In the genomic region with DNA sequence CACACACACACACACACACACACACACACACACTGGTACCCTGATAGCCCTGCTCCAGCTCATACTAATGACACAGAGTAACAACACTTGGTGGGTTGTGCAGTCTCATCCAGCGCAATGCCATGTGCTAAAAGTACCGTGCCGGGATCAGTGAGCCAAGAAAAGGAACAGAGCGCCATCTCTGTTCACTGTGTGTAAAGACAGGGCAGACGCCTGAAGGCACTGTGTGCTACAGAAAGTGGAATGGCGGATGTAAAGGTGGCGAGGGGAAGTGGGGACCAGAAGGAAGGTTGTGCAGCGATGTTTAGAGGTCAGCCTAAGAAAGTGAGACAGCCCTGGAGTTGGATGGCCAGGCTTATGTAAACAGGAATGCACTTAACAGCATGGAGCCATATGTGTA, we compare ENCODE assay signal across 19 mouse cellular contexts.
DNase-seq lines count a peak whose midpoint lies in the region; ATAC-seq and TF ChIP-seq lines count a peak whose summit lies in the region.
"Had no signal": no experiment of that assay in that cellular context is flagged by ENCODE, and none has a peak within 500 bp of the region (broad histone marks: within the 10 kb centered on the region; RNA-seq: fewer than 3 reads in every experiment).

No protein-coding gene starts in this region.

- no peak for DNase-seq in lung, postnatal 0 days (ENCODE audit: low spot score)
- DNase-seq in lung, postnatal 10 days, result no peak
- DNase-seq in MEL (ENCODE audit: low read depth, low spot score), result peak; percentile 18
- no peak for DNase-seq in spleen, postnatal 36 days (ENCODE audit: low spot score in 2 of 2)
- DNase-seq in kidney, postnatal 14 days, result no peak
- DNase-seq: adrenal gland, adult 2 months; embryo, embryonic 11 days; gastrocnemius, postnatal 14 days; kidney, postnatal 36 days; lung, postnatal 4 days; midbrain, embryonic 14.5 days had no signal

- TF ChIP-seq CTCF in intestine, postnatal 0 days (IDR thresholded peaks at IDR 0.05; ENCODE audit: low read depth), result peak; percentile 25; the same call in 1 of the 2 replicates
- TF ChIP-seq CTCF in lung, postnatal 0 days (IDR thresholded peaks at IDR 0.05), result peak; percentile 27
- TF ChIP-seq CTCF in MEL (IDR thresholded peaks at IDR 0.05 in 2 of 3, conservative IDR thresholded peaks at IDR 0.05 in 1 of 3; ENCODE audit: control insufficient read depth in 1 of 3, insufficient read depth in 1 of 3, low read depth in 2 of 3, low read length in 3 of 3, poor library complexity in 1 of 3, severe bottlenecking in 1 of 3), result peak in 2 of 3 experiments; percentile 28 to 36; a peak in 3 of 6 replicates
- peak; percentile 47 for TF ChIP-seq CTCF in cortical plate, adult 2 months (IDR thresholded peaks at IDR 0.05; ENCODE audit: extremely low read depth, insufficient read depth, low read length)

- no peaks in the 10 kb centered on the region for H3K36me3 ChIP-seq in intestine, postnatal 0 days (ENCODE audit: control insufficient read depth, insufficient read depth)
- H3K36me3 ChIP-seq in intestine, embryonic 16.5 days (ENCODE audit: control insufficient read depth, insufficient read depth, low read length), result no peaks in the 10 kb centered on the region
- H3K36me3 ChIP-seq in lung, postnatal 0 days (ENCODE audit: insufficient read depth, low read length), result no peaks in the 10 kb centered on the region
- H3K36me3 ChIP-seq in MEL (ENCODE audit: control insufficient read depth in 1 of 2, insufficient read depth in 2 of 2, low read length in 2 of 2), result no peaks in the 10 kb centered on the region
- H3K36me3 ChIP-seq: forebrain, embryonic 15.5 days; heart, embryonic 13.5 days; hindbrain, embryonic 10.5 days; intestine, embryonic 15.5 days; liver, embryonic 12.5 days had no signal

- no peaks in the 10 kb centered on the region for H3K79me2 ChIP-seq in MEL (ENCODE audit: control insufficient read depth, insufficient read depth, low read length, poor library complexity)

- no peak overlapping the region for H3K9ac ChIP-seq in intestine, postnatal 0 days (ENCODE audit: low read depth, low read length)
- H3K9ac ChIP-seq in intestine, embryonic 16.5 days (ENCODE audit: low read depth, low read length), result no peak overlapping the region
- H3K9ac ChIP-seq in lung, postnatal 0 days (replicated peaks; ENCODE audit: low read depth), result no peak overlapping the region
- H3K9ac ChIP-seq in MEL (ENCODE audit: control insufficient read depth, low read depth, low read length, poor library complexity, severe bottlenecking), result no peak overlapping the region
- H3K9ac ChIP-seq: forebrain, embryonic 15.5 days; heart, embryonic 13.5 days; intestine, embryonic 15.5 days; liver, embryonic 12.5 days had no signal

- H3K4me2 ChIP-seq in intestine, postnatal 0 days (replicated peaks; ENCODE audit: low read depth), result no peak overlapping the region
- H3K4me2 ChIP-seq in intestine, embryonic 16.5 days (ENCODE audit: low read depth, low read length), result no peak overlapping the region
- no peak overlapping the region for H3K4me2 ChIP-seq in lung, postnatal 0 days (replicated peaks; ENCODE audit: low read depth, low read length)
- H3K4me2 ChIP-seq: forebrain, embryonic 15.5 days; heart, embryonic 13.5 days; intestine, embryonic 15.5 days; liver, embryonic 12.5 days had no signal

- no peak overlapping the region for H3K4me3 ChIP-seq in intestine, postnatal 0 days (ENCODE audit: low read depth, low read length)
- H3K4me3 ChIP-seq in intestine, embryonic 16.5 days (ENCODE audit: low read length), result no peak overlapping the region
- H3K4me3 ChIP-seq in lung, postnatal 0 days (ENCODE audit: low read depth, low read length), result no peak overlapping the region
- no peak overlapping the region for H3K4me3 ChIP-seq in MEL (ENCODE audit: control insufficient read depth in 1 of 2, insufficient read depth in 1 of 2, low read depth in 2 of 2, low read length in 2 of 2)
- no peak overlapping the region for H3K4me3 ChIP-seq in cortical plate, adult 2 months (ENCODE audit: insufficient read depth, low read length)
- H3K4me3 ChIP-seq: forebrain, embryonic 15.5 days; heart, embryonic 13.5 days; hindbrain, embryonic 10.5 days; intestine, embryonic 15.5 days; liver, embryonic 12.5 days had no signal

- TF ChIP-seq EP300 in lung, postnatal 0 days (IDR thresholded peaks at IDR 0.05), result no peak
- TF ChIP-seq EP300 in MEL (IDR thresholded peaks at IDR 0.05; ENCODE audit: low read depth in 1 of 2, low read length in 2 of 2), result no peak

- no peaks in the 10 kb centered on the region for H3K9me3 ChIP-seq in intestine, postnatal 0 days (ENCODE audit: control insufficient read depth)
- H3K9me3 ChIP-seq in intestine, embryonic 16.5 days (ENCODE audit: control insufficient read depth, low read length), result no peaks in the 10 kb centered on the region
- no peaks in the 10 kb centered on the region for H3K9me3 ChIP-seq in lung, postnatal 0 days (ENCODE audit: low read length)
- no peaks in the 10 kb centered on the region for H3K9me3 ChIP-seq in MEL (replicated peaks; ENCODE audit: insufficient read depth, low read length)
- H3K9me3 ChIP-seq: forebrain, embryonic 15.5 days; heart, embryonic 13.5 days; hindbrain, embryonic 10.5 days; intestine, embryonic 15.5 days; liver, embryonic 12.5 days had no signal

- WGBS in intestine, postnatal 0 days, result 84% methylated on average over 8 of the region's 8 CpGs
- WGBS in intestine, embryonic 16.5 days, result 76% methylated on average over 8 of the region's 8 CpGs
- 81% methylated on average over 8 of the region's 8 CpGs for WGBS in lung, postnatal 0 days

- no peak for TF ChIP-seq POLR2A in MEL (IDR thresholded peaks at IDR 0.05; ENCODE audit: control insufficient read depth in 1 of 2, insufficient read depth in 1 of 2, low read depth in 1 of 2, low read length in 2 of 2, poor library complexity in 1 of 2)
- no peak for TF ChIP-seq POLR2A in cortical plate, adult 2 months (IDR thresholded peaks at IDR 0.05; ENCODE audit: extremely low read depth, insufficient read depth, low read length)

- no peak overlapping the region for H3K27ac ChIP-seq in intestine, postnatal 0 days (ENCODE audit: low read depth, low read length)
- no peak overlapping the region for H3K27ac ChIP-seq in intestine, embryonic 16.5 days (ENCODE audit: low read length)
- no peak overlapping the region for H3K27ac ChIP-seq in lung, postnatal 0 days (ENCODE audit: low read length)
- no peak overlapping the region for H3K27ac ChIP-seq in MEL (ENCODE audit: control insufficient read depth, low read depth, low read length)
- no peak overlapping the region for H3K27ac ChIP-seq in cortical plate, adult 2 months (ENCODE audit: insufficient read depth, low read length)
- H3K27ac ChIP-seq: heart, embryonic 13.5 days; hindbrain, embryonic 10.5 days; intestine, embryonic 15.5 days; liver, embryonic 12.5 days had no signal

- TF ChIP-seq RAD21 in MEL (IDR thresholded peaks at IDR 0.05; ENCODE audit: low read depth, low read length), result no peak; the same call in none of the 2 replicates

- no peak for ATAC-seq in intestine, postnatal 0 days
- ATAC-seq in intestine, embryonic 16.5 days, result no peak
- no peak for ATAC-seq in lung, postnatal 0 days
- ATAC-seq: intestine, embryonic 15.5 days; liver, embryonic 12.5 days had no signal

- H3K27me3 ChIP-seq in intestine, postnatal 0 days (replicated peaks; ENCODE audit: control insufficient read depth, insufficient read depth, low read length), result no peaks in the 10 kb centered on the region
- no peaks in the 10 kb centered on the region for H3K27me3 ChIP-seq in intestine, embryonic 16.5 days (replicated peaks; ENCODE audit: control insufficient read depth, insufficient read depth, low read length)
- H3K27me3 ChIP-seq in lung, postnatal 0 days (replicated peaks; ENCODE audit: insufficient read depth, low read length), result no peaks in the 10 kb centered on the region
- H3K27me3 ChIP-seq in MEL (ENCODE audit: control insufficient read depth in 1 of 2, insufficient read depth in 2 of 2, low read length in 2 of 2), result no peaks in the 10 kb centered on the region
- H3K27me3 ChIP-seq: forebrain, embryonic 15.5 days; heart, embryonic 13.5 days; intestine, embryonic 15.5 days; liver, embryonic 12.5 days had no signal

- H3K4me1 ChIP-seq in intestine, postnatal 0 days (replicated peaks; ENCODE audit: control insufficient read depth, insufficient read depth, low read length), result no peaks in the 10 kb centered on the region
- H3K4me1 ChIP-seq in intestine, embryonic 16.5 days (ENCODE audit: control insufficient read depth, insufficient read depth, low read length), result peaks cover 8% of the 10 kb centered on the region
- H3K4me1 ChIP-seq in lung, postnatal 0 days (ENCODE audit: insufficient read depth, low read depth, low read length), result no peaks in the 10 kb centered on the region
- no peaks in the 10 kb centered on the region for H3K4me1 ChIP-seq in MEL (ENCODE audit: control insufficient read depth in 1 of 2, insufficient read depth in 2 of 2, low read length in 2 of 2)
- H3K4me1 ChIP-seq in cortical plate, adult 2 months (ENCODE audit: control insufficient read depth, insufficient read depth, low read length), result peaks cover 11% of the 10 kb centered on the region
- H3K4me1 ChIP-seq: liver, embryonic 12.5 days had no signal

TF ChIP-seq in MEL, 35 proteins besides CTCF, POLR2A, EP300 and RAD21:
- no peak for TF ChIP-seq SIN3A (IDR thresholded peaks at IDR 0.05; ENCODE audit: low read length)
- TF ChIP-seq USF2 (IDR thresholded peaks at IDR 0.05; ENCODE audit: borderline replicate concordance in 1 of 2, insufficient read depth in 1 of 2, low read depth in 1 of 2, low read length in 2 of 2), result no peak
- no peak for TF ChIP-seq TBP (IDR thresholded peaks at IDR 0.05; ENCODE audit: low read depth, low read length)
- no peak for TF ChIP-seq JUND (IDR thresholded peaks at IDR 0.05; ENCODE audit: low read depth, low read length)
- TF ChIP-seq GABPA (IDR thresholded peaks at IDR 0.05; ENCODE audit: low read depth, low read length), result no peak
- TF ChIP-seq E2F4 (IDR thresholded peaks at IDR 0.05; ENCODE audit: borderline replicate concordance, low read depth, low read length), result no peak
- no peak for TF ChIP-seq ZMIZ1 (IDR thresholded peaks at IDR 0.05; ENCODE audit: low read depth, low read length)
- no peak for TF ChIP-seq CHD1 (IDR thresholded peaks at IDR 0.05; ENCODE audit: low read depth, low read length)
- TF ChIP-seq MAX (IDR thresholded peaks at IDR 0.05; ENCODE audit: low read length), result no peak
- TF ChIP-seq NRF1 (IDR thresholded peaks at IDR 0.05; ENCODE audit: insufficient read depth, low read depth, low read length, poor library complexity, severe bottlenecking), result no peak
- TF ChIP-seq UBTF (IDR thresholded peaks at IDR 0.05; ENCODE audit: borderline replicate concordance, insufficient read depth, low read depth, low read length), result no peak
